Mouse (Mus musculus): ENCODE data around the gene Atp2c2.

The Atp2c2 gene

GRCm38 (mm10) chr8:119784676-119785075, 84.9 kb downstream of the Atp2c2 start:
- DNase-seq (ENCODE audit: low read depth, low spot score), result no peak

GRCm38 (mm10) chr8:119785764-119786405, 86.1 kb downstream of the Atp2c2 start:
- no peak for DNase-seq (ENCODE audit: low read depth, low spot score)

GRCm38 (mm10) chr8:119786871-119787270, 87.1 kb downstream of the Atp2c2 start:
- no peak for DNase-seq (ENCODE audit: low read depth, low spot score)

GRCm38 (mm10) chr8:119787341-119787740, 87.5 kb downstream of the Atp2c2 start:
- no peak for DNase-seq (ENCODE audit: low read depth, low spot score)

GRCm38 (mm10) chr8:119788607-119789381, 89.0 kb downstream of the Atp2c2 start:
- DNase-seq (ENCODE audit: low read depth, low spot score), result no peak

GRCm38 (mm10) chr8:119789581-119789980, 89.8 kb downstream of the Atp2c2 start:
- no peak for DNase-seq (ENCODE audit: low read depth, low spot score)

- no peak for DNase-seq (ENCODE audit: low read depth, low spot score)
Observed at GRCm38 (mm10) chr8:119791804-119792704, 92.2 kb downstream of the Atp2c2 start.

- DNase-seq (ENCODE audit: low read depth, low spot score), result no peak
Observed at GRCm38 (mm10) chr8:119794689-119795088, 94.9 kb downstream of the Atp2c2 start.

GRCm38 (mm10) chr8:119795651-119796050, 95.8 kb downstream of the Atp2c2 start:
- no peak for DNase-seq (ENCODE audit: low read depth, low spot score)

GRCm38 (mm10) chr8:119798170-119798964, 98.6 kb downstream of the Atp2c2 start:
- peak; percentile 47 for DNase-seq (ENCODE audit: low read depth, low spot score)

GRCm38 (mm10) chr8:119798965-119799264, 99.1 kb downstream of the Atp2c2 start:
- DNase-seq (ENCODE audit: low read depth, low spot score), result no peak

- DNase-seq (ENCODE audit: low read depth, low spot score), result peak; percentile 75
Observed at GRCm38 (mm10) chr8:119801168-119801567, 101.4 kb downstream of the Atp2c2 start.

- DNase-seq (ENCODE audit: low read depth, low spot score), result peak; percentile 14
Observed at GRCm38 (mm10) chr8:119802592-119802991, 102.8 kb downstream of the Atp2c2 start.

- DNase-seq (ENCODE audit: low read depth, low spot score), result no peak
Observed at GRCm38 (mm10) chr8:119805275-119805674, 105.5 kb downstream of the Atp2c2 start.

GRCm38 (mm10) chr8:119806422-119807263, 106.8 kb downstream of the Atp2c2 start:
- DNase-seq (ENCODE audit: low read depth, low spot score), result no peak

Measured in 3T3-L1 (cell line).